Mouse (Mus musculus) liver, embryonic 14.5 days (tissue): ENCODE measurements around the gene Atox1. TPM values are rescaled to one million over a fixed set of nuclear protein-coding genes. Genes with fewer than 3 reads are reported as not detected.

Source experiments
- ATAC-seq: fragments of 200-750 bp; cut with Nextera tagmentation; 2 replicates; pipeline ENCODE4 v1.8.0; 2017; ENCODE audit warnings: moderate number of reproducible peaks, mild to moderate bottlenecking, moderate library complexity; ENCODE audit not compliant: insufficient read depth
- DNase-seq, 3 experiments: peaks; one replicate each; pipeline ENCODE4 v3.0.0-alpha.2; 2012 to 2013; ENCODE audit warnings: low read depth in 3 of 3, low spot score in 3 of 3
- H3K27ac ChIP-seq: fragments of 300-500 bp; sonication (generic); 2 replicates; pipeline ENCODE4 v1.5.1; 2014; ENCODE audit warnings: moderate library complexity, mild to moderate bottlenecking, control low read depth, inconsistent platforms
- H3K27me3 ChIP-seq: fragments of 300-500 bp; sonication (generic); 2 replicates; pipeline ENCODE4 v1.6.1; 2014; ENCODE audit warnings: mild to moderate bottlenecking, low read length, moderate library complexity; ENCODE audit not compliant: control insufficient read depth, insufficient read depth
- H3K36me3 ChIP-seq: fragments of 300-500 bp; sonication (generic); replicated peaks from 2 replicates; pipeline ENCODE4 v1.6.1; 2014; ENCODE audit warnings: low read depth; ENCODE audit not compliant: control insufficient read depth, insufficient read depth
- H3K4me1 ChIP-seq, 2 experiments: fragments of 200-500 bp in 1 of 2; fragments of 300-500 bp in 1 of 2; sonication (generic) in 1 of 2; replicated peaks; 2 replicates each; pipeline ENCODE4 v1.6.1; 2012 to 2014; ENCODE audit warnings: antibody characterized with exemption in 1 of 2, inconsistent platforms in 1 of 2, low read length in 1 of 2; ENCODE audit not compliant: control insufficient read depth in 2 of 2, insufficient read depth in 2 of 2
- H3K4me2 ChIP-seq: fragments of 300-500 bp; sonication (generic); 2 replicates; pipeline ENCODE4 v1.6.1; 2014; ENCODE audit warnings: low read depth, mild to moderate bottlenecking, control low read depth, moderate library complexity
- H3K4me3 ChIP-seq, 2 experiments: fragments of 200-500 bp in 1 of 2; fragments of 300-500 bp in 1 of 2; sonication (generic) in 1 of 2; 2 replicates each; pipeline ENCODE4 v1.5.1; 2012 to 2014; ENCODE audit warnings: low read depth in 2 of 2, low read length in 2 of 2, mild to moderate bottlenecking in 2 of 2, control low read depth in 1 of 2, inconsistent platforms in 1 of 2, moderate library complexity in 1 of 2; ENCODE audit not compliant: insufficient read depth in 1 of 2
- H3K9ac ChIP-seq: fragments of 300-500 bp; sonication (generic); replicated peaks from 2 replicates; pipeline ENCODE4 v1.6.1; 2014; ENCODE audit warnings: mild to moderate bottlenecking, control low read depth, moderate library complexity
- H3K9me3 ChIP-seq: fragments of 300-500 bp; sonication (generic); 2 replicates; pipeline ENCODE4 v1.6.1; 2016; ENCODE audit warnings: low read length, mixed read lengths; ENCODE audit not compliant: control insufficient read depth
- CTCF ChIP-seq: IDR thresholded peaks from 2 replicates; pipeline ENCODE4 v1.5.1; 2016; ENCODE audit warnings: antibody characterized with exemption, low read depth, control low read depth
- EP300 ChIP-seq: IDR thresholded peaks from 2 replicates; pipeline ENCODE4 v1.6.1; 2016; ENCODE audit warnings: antibody characterized with exemption, low read depth
- WGBS: fragments of 180-500 bp; shearing (Covaris S2); extraction: QIAGEN DNeasy Blood & Tissue Kit; methylation state at CpG from one replicate; pipeline ENCODE4 v1.1.7; 2014; ENCODE audit not compliant: insufficient replicate concordance; 5-methylcytosine and 5-hydroxymethylcytosine counted together
- polyA plus RNA-seq, 2 experiments: library from polyadenylated mRNA; depleted of rRNA in 1 of 2; stranded (reverse) in 1 of 2; unstranded in 1 of 2; fragments of >200 nt; fragmentation: Nextera tagmentation in 1 of 2; extraction: Ambion mirVana in 1 of 2; gene quantifications; 2 replicates each; pipeline versions ENCODE4 v1.2.1 to v1.2.3; 2012 to 2014

The Atox1 gene
- polyA plus RNA-seq, 2 experiments: 120 to 209 TPM

DNA sequence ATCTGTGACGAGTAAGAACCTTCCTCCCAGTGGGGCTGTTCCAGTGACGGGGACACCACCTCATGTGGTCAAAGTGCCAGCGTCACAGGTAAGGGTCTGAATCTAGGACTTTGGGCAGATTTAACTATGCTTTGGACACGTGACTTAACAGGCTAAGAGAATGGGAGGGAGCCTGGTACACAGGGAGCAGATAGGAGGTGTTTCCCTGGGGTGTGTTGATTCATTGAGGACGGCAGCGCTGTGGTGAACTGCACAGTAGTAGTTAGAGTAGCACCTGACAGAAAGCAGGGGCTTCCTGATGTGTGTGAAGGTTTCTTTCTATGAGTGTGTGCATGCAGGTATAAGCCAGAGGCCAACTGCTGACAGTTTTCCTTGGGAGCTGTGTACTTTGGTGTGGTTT lies 35.1 kb upstream of the Atox1 start:
- WGBS: 84% methylated on average over 6 of the region's 6 CpGs
- H3K9me3 ChIP-seq: no peaks in the 10 kb centered on the region
- H3K27me3 ChIP-seq: no peaks in the 10 kb centered on the region
- no peak for TF ChIP-seq CTCF
- no peak for TF ChIP-seq EP300
- no peak for ATAC-seq
- no peak overlapping the region for H3K9ac ChIP-seq
- peaks cover 89% of the 10 kb centered on the region for H3K36me3 ChIP-seq
- DNase-seq: no peak
- H3K4me3 ChIP-seq: no peak overlapping the region
- H3K27ac ChIP-seq: no peak overlapping the region
- H3K4me2 ChIP-seq: no peak overlapping the region
- H3K4me1 ChIP-seq: no peaks in the 10 kb centered on the region

DNA sequence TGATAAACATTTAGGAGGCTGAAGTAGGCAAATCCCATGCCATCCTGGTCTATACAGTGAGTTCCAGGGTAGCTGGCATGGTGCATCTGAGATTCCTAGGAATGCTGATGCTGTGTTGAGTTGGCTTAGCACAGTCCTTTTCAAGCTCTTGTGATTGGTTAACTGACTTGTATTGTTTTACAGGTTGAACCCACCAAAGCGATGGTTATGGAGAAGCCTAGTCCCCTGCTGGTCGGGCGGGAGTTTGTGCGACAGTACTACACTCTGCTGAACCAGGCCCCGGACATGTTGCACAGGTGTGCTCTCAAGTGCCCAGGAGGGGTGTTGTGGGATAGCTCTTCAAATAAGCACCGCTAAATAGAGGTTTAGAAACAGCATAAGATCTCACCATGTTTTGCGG lies 24.4 kb upstream of the Atox1 start:
- 89% methylated on average over 7 of the region's 7 CpGs for WGBS
- no peaks in the 10 kb centered on the region for H3K4me1 ChIP-seq
- no peak overlapping the region for H3K27ac ChIP-seq
- peaks cover 70% of the 10 kb centered on the region for H3K36me3 ChIP-seq
- no peak overlapping the region for H3K4me2 ChIP-seq
- no peaks in the 10 kb centered on the region for H3K27me3 ChIP-seq
- H3K9me3 ChIP-seq: no peaks in the 10 kb centered on the region
- no peak for DNase-seq
- H3K9ac ChIP-seq: no peak overlapping the region
- ATAC-seq: no peak
- no peak overlapping the region for H3K4me3 ChIP-seq
- TF ChIP-seq EP300 (no peak), CTCF (no peak)

DNA sequence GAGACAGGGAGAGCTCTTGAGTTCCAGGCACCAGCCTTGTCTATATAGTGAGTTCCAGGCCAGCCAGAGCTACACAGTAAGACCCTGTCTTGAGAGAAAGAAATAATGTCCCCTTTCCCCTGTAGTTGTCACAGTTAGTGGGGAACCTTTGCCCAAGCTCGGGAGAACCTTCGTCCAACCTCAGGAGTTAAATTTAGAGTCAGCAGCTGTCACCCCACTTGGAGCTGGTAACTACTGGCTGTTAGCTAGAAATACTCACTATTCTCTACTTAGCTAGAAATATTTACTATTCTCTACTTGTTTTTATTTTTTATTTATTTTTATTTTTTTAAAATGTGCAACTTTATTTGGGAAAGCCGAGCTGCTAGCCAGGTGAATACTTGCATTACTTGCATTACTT lies 12.2 kb upstream of the Atox1 start:
- DNase-seq (no peak), ATAC-seq (no peak)
- no peak overlapping the region; the same call in 1 of the 2 replicates for H3K27ac ChIP-seq
- TF ChIP-seq EP300 (no peak), CTCF (no peak)
- H3K36me3 ChIP-seq: peaks cover 19% of the 10 kb centered on the region
- H3K4me1 ChIP-seq: peaks cover 13 to 32% of the 10 kb centered on the region in 2 experiments
- no peak overlapping the region; a peak in 1 of 4 replicates for H3K4me3 ChIP-seq
- no peaks in the 10 kb centered on the region for H3K27me3 ChIP-seq
- no peaks in the 10 kb centered on the region for H3K9me3 ChIP-seq
- peak overlapping the region; percentile 98 for H3K4me2 ChIP-seq
- no peak overlapping the region; the same call in 1 of the 2 replicates for H3K9ac ChIP-seq
- 51% methylated on average over 3 of the region's 3 CpGs for WGBS

GRCm38 (mm10) chr11:55471467-55471866 lies 10.4 kb upstream of the Atox1 start:
- H3K9ac ChIP-seq: peak overlapping the region; percentile 94
- H3K27me3 ChIP-seq: no peaks in the 10 kb centered on the region
- ATAC-seq (no peak), DNase-seq (peak in 1 of 3 experiments; percentile 43)
- TF ChIP-seq CTCF: no peak
- peak; percentile 44; the same call in 1 of the 2 replicates for TF ChIP-seq EP300
- no peak overlapping the region for H3K27ac ChIP-seq
- H3K36me3 ChIP-seq: peaks cover 11% of the 10 kb centered on the region
- 56% methylated on average over 7 of the region's 7 CpGs for WGBS
- H3K4me3 ChIP-seq: peak overlapping the region; percentile 98 to 99
- H3K4me2 ChIP-seq: peak overlapping the region; percentile 98
- no peaks in the 10 kb centered on the region for H3K9me3 ChIP-seq
- peaks cover 13 to 31% of the 10 kb centered on the region in 2 experiments for H3K4me1 ChIP-seq

- no peak overlapping the region for H3K27ac ChIP-seq
- 18% methylated on average over 8 of the region's 8 CpGs for WGBS
Observed at GRCm38 (mm10) chr11:55470761-55471160, 9.7 kb upstream of the Atox1 start.

More at GRCm38 (mm10) chr11:55470761-55471160, 9.7 kb upstream of the Atox1 start:
- Histone ChIP-seq H3K4me3 (peak overlapping the region; percentile 98 to 99), H3K4me1 (peaks cover 11 to 29% of the 10 kb centered on the region in 2 experiments), H3K9me3 (no peaks in the 10 kb centered on the region), H3K4me2 (peak overlapping the region; percentile 98), H3K27me3 (no peaks in the 10 kb centered on the region), H3K36me3 (peaks cover 11% of the 10 kb centered on the region), H3K9ac (peak overlapping the region; percentile 94)
- TF ChIP-seq CTCF (no peak), EP300 (no peak)
- ATAC-seq (no peak), DNase-seq (no peak)
